Mouse (Mus musculus): Measurements from ENCODE around the gene Vsnl1.

The Vsnl1 gene

GRCm38 (mm10) chr12:11281584-11281983 lies 154.8 kb downstream of the Vsnl1 start:
- DNase-seq (ENCODE audit: extremely low read depth, insufficient read length, low spot score), result no peak

- DNase-seq (ENCODE audit: extremely low read depth, insufficient read length, low spot score), result no peak
Observed at GRCm38 (mm10) chr12:11279886-11280285, 156.5 kb downstream of the Vsnl1 start.

GRCm38 (mm10) chr12:11277207-11277606 lies 159.2 kb downstream of the Vsnl1 start:
- no peak for DNase-seq (ENCODE audit: extremely low read depth, insufficient read length, low spot score)

- DNase-seq (ENCODE audit: extremely low read depth, insufficient read length, low spot score), result no peak
Observed at GRCm38 (mm10) chr12:11276632-11277031, 159.8 kb downstream of the Vsnl1 start.
